Mouse (Mus musculus) left cerebral cortex, postnatal 25 days (tissue): ENCODE results near the gene Rbm4b. TPM values are rescaled to one million over a fixed set of nuclear protein-coding genes. Genes with fewer than 3 reads are reported as not detected.
"Not testable (repeated sequence)": the region's sequence is repeated elsewhere in the genome, so short reads cannot be mapped to it uniquely, and the experiment has no call there.

Source experiments
- DNase-seq, 2 experiments: peaks; one replicate each; pipeline ENCODE4 v3.0.0; 2022; ENCODE audit warnings: low spot score in 2 of 2, mixed read lengths in 1 of 2
- intact Hi-C: fragments of 180-260 bp; cut with DNase I; formaldehyde crosslinking; loops from one replicate; pipeline ENCODE4 v1.15.1; 2025
- total RNA-seq, 2 experiments: library from RNA; stranded (reverse); gene quantifications; 2 replicates each; pipeline ENCODE4 v1.2.3; 2021

The Rbm4b gene
- total RNA-seq, 2 experiments from 2014 or later: 16.5 to 18.9 TPM

DNA sequence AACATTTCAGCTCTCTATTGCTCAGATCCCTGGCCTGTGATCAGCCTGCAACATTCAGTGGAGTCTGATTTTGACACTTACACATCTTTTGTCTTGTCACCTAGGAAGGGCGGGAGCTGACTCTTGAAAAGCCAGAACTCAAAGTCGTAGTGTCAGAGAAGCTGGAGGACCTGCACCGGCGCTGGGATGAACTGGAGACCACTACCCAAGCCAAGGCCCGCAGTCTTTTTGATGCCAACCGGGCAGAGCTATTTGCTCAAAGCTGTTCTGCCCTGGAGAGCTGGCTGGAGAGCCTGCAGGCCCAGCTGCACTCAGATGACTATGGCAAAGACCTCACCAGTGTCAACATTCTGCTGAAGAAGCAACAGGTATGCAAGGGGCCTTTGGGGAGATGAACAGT is 14.1 kb upstream of the Rbm4b start:
- intact Hi-C loops: loop anchor here (2.0 to 5.0 kb wide), 2 partner anchors 97 to 245 kb away; partner anchors contain the start of gene 2010003K11Rik
- no peak for DNase-seq

DNA sequence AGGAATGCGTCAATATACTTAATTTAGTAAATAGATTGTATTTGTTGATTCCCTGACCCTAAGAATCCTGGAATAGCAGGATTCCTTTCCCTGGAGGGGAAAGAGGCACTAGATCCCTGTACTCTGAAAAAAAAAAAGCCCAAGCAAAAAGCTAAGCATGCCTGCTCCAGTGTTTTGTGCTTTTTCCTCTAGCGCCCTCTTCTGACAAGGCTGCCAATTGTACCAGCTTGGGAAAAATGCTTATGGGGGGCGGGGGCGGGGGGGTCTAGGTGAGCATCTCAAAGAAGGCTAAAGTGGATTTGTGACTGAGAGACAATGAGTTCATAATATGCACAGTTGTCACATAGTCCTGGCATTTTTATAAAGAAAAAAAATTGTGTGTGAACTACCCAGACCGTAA is 12.8 kb upstream of the Rbm4b start:
- no peak for DNase-seq
- intact Hi-C loops: loop anchor here (1.0 to 5.0 kb wide), 3 partner anchors 99 to 246 kb away; partner anchors contain the start of gene 2010003K11Rik

DNA sequence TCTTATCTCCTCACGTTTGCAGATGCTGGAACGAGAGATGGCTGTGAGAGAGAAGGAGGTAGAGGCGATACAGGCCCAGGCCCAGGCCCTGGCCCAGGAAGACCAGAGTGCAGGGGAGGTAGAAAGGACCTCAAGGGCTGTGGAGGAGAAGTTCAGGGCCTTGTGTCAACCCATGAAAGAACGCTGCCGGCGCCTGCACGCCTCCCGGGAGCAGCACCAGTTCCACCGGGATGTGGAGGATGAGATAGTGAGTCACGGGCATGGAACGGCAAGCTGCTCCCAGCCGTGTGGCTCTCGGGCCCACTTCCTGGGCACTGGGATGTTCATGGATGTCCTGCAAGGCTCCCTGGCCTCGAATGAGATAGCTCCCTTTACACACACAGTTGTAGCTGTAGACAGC is 12.3 kb upstream of the Rbm4b start:
- no peak for DNase-seq
- intact Hi-C loops: loop anchor here (5.0 kb wide), 1 partner anchor 247 kb away; the partner anchor contains the start of gene 2010003K11Rik

DNA sequence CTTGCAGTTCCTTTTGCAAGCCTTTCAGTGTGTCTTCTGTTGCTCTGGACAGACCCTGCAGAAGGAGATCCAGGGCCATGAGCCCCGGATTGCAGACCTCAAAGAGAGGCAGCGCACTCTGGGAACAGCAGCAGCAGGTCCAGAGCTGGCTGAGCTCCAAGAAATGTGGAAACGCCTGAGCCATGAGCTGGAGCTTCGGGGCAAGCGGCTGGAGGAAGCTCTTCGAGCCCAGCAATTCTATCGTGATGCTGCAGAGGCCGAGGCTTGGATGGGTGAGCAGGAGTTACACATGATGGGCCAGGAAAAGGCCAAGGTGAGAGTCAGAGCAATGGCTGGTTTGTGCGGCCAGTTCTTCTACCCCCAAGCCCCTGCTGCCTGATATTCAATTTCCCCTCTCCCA is 11.2 kb upstream of the Rbm4b start:
- intact Hi-C loops: no loop called here
- no peak for DNase-seq

DNA sequence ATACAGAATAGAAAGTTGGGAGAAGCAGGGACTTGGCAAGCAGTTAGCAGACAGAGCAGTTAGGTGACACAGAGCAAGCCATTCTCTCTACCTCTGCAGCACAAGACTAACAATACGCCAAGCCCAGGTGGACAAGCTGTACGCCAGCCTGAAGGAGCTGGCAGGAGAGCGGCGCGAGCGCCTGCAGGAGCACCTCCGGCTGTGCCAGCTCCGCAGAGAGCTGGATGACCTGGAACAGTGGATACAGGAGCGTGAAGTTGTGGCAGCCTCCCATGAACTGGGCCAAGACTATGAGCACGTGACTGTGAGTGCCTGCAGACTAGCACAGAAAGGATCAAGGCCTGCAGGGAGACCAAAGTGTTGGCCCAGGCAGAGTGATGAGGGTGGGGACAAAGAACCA is 10.6 kb upstream of the Rbm4b start:
- DNase-seq: no peak
- intact Hi-C loops: no loop called here

DNA sequence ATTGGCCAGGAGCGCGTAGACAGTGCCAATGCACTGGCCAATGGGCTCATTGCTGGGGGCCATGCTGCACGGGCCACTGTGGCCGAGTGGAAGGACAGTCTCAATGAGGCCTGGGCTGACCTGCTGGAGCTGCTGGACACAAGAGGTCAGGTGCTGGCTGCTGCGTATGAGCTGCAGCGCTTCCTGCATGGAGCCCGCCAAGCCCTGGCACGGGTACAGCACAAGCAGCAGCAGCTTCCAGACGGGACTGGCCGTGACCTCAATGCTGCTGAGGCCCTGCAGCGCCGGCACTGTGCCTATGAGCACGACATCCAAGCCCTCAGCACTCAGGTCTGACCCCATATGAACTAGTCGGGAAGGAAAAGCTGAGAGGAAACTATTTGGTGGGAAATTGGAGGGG is 9.7 kb upstream of the Rbm4b start:
- intact Hi-C loops: no loop called here

DNA sequence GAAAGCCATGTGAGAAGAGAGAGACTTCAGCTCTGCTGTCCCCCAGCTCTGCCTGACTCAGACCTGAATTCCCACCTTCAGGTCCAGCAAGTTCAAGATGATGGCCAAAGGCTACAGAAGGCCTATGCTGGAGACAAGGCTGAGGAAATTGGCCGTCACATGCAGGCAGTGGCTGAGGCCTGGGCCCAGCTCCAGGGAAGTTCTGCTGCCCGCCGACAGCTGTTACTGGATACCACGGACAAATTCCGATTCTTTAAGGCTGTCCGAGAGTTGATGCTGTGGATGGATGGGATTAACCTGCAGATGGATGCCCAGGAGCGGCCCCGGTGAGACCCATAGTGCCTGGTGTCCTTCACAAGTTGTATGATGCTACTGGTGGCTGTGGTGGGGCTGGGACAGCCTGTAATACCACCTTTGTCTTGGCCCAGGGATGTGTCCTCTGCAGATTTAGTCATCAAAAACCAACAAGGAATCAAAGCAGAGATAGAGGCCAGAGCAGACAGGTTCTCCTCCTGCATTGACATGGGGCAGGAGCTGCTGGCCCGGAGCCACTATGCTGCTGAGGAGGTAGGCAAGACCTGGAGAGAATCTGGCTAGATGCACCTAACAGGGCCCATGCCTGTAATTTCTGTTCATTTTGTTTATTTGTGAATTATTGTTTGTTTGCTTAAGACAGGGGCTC is 8.5 kb upstream of the Rbm4b start:
- intact Hi-C loops: no loop called here
- no peak for DNase-seq

More for the DNA sequence above, 9.7 kb upstream of the Rbm4b start:
- DNase-seq: no peak

DNA sequence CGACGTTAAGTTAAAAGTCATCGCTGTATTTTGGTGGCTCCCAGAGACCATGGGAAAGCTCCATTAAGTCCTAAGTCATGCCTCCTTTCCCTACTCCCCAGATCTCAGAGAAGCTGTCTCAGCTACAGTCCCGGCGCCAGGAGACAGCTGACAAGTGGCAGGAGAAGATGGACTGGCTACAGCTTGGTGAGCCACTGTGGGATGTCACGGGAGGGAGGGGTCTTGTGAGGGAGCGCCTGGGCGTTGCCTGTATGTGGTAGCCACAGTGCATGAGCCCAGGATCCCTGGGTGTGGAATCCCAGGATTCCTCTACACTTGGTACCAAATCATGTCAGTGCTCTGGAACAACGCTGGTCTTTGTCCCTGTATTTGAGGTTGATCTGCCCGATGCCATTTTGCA is 7.8 kb upstream of the Rbm4b start:
- DNase-seq: no peak
- intact Hi-C loops: no loop called here

DNA sequence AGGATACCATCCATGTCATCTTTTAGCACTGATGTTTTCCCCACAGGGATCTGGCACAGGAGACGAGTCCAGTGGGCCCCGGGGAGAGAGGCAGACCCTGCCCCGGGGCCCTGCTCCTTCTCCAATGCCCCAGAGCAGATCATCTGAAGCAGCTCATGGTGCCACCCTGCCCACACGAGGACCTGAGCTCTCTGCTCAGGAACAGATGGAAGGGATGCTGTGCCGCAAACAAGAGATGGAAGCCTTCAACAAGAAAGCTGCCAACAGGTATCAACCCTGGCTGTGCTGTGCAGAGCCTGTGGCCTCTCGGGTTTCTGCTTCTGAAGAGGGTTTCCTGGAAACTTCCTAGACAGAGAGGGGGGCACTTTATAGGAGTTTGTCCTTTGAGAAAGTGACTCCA is 6.3 kb upstream of the Rbm4b start:
- intact Hi-C loops: no loop called here

DNA sequence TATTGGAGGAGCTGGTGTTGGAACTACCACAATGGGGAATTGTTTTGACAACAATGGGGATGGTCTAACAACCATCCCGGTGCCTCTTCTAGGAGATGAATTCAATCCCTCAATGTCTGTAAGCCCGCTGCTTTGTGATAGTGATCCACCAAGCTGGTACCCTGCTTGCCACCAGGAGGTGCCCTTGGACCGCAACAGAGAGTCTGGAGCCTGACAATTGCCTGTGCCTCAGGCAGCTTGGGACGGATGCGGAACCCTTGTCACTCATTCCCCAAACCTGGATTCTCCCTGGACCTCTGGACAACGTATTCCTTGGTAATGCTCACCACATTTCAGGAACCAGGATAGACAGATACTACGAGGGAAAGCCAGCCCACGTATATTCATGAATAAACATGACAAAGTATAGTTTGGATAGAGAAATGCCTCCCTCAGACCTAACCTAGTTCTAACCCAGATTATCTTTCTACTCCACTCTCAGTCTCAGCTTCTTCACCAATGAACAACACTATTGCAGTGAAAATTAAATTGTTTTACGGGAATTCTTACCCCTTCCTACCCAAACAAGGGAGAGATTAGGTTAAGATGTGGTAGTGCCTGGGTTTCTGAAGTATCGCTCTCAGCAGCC is 618 bp upstream of the Rbm4b start:
- intact Hi-C loops: loop anchor here (1.0 to 2.0 kb wide), 3 partner anchors 56 to 151 kb away; partner anchors contain the start of genes Bbs1, Gm21992 and Rbm14
- peak; percentile 87 to 94 for DNase-seq

More for the DNA sequence above, 6.3 kb upstream of the Rbm4b start:
- no peak for DNase-seq

DNA sequence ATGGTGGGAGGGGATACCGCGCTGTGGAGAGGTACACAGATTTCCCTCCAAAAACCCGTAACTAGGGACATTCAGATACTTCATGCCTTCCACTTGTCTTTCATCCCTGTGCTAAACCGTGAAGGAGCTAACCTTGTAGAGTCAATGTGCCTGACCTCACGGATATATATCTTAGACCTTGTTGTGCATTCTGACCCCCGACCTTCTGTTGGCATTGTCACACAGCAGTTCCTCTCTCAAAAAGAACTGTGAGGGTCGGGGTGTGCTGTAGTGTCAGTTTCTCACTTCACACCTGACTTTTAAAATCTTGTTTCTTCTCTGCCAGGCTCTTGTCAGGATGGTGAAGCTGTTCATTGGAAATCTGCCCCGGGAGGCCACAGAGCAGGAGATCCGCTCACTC is 624 bp downstream of the Rbm4b start:
- intact Hi-C loops: loop anchor here (1.0 to 2.0 kb wide), 3 partner anchors 54 to 149 kb away; partner anchors contain the start of genes Bbs1, Gm21992 and Rbm14
- DNase-seq: no peak

DNA sequence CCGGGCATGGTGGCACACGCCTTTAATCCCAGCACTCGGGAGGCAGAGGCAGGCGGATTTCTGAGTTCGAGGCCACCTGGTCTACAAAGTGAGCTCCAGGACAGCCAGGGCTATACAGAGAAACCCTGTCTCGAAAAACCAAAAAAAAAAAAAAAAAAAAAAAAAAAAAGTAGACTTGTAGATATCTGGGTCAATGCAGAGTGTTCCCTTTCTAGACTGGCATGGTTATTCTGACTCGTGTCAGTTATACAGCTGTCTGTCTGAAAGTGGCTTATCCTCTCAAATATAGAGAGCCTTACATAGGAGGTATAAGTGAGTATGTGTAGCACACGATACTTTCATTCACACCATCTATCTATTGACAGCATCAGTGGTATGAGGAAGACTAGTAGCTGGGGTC is 4.2 kb downstream of the Rbm4b start:
- DNase-seq, intact Hi-C loops: not testable (repeated sequence)

DNA sequence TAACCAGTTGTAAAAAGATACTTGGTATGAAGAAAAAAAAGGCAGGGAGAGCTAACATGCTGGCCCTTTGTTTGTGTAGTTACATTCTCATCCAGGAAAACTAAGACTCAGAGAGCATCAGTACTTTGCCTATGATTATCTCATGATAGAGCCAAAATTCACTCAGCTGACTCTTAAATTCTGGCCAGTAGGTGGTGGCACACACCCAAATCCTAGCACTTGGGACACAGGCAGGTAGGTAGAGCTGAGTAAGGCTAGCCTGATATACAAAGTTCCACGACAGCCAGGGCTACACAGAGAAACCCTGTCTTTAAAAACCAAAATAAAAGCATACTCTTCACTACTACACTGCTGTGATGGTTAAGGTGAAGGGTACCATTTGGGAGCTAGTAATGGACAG is 6.6 kb downstream of the Rbm4b start:
- no peak for DNase-seq
- intact Hi-C loops: no loop called here

DNA sequence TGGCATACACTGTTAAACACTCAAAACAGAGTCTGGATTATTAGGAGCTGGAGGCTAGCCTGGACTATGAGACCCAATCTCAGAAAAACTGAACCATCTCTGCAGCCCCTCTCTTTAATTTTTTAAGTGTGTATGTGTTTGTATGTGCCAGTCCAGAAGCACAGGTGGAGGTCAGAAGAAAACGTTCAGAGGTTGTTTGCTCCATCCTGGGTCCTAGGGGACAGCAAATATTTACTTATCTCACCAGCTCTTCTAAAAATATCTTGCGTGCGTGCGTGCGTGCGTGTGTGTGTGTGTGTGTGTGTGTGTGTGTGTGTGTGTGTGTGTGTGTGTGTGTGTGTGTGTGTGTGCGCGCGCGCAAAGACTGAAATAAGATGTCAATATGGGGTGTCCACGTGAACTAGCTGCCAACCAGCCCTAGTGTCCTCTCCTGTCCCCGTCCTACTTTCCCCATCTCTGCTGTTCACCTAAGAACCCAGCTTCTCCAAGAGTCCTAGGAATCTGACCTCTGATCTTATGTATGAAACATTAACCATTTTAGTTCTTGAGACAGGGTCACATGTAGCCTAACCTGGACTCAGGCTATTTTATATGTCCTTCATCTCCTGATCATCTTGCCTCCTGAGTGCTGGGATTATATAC is 11.3 kb downstream of the Rbm4b start:
- intact Hi-C loops: no loop called here
- no peak for DNase-seq

DNA sequence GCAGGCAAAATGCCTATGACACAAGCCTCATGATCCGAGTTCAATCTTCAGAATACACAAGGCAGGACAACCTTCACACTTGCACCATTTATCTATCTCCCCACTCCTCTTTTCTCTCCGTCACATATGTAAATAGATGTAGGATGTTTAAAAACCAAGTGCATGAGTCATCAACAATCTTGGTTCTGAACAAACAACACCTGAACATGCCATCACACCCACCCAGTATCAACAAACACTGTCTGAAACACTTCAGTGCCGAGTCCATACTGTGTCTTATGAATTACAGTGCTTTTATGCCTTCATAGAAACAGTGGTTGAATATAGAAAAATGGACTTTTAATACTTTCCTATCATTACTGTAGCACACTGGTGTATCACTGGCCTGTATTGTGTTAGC is 16.5 kb downstream of the Rbm4b start:
- intact Hi-C loops: no loop called here
- no peak for DNase-seq

DNA sequence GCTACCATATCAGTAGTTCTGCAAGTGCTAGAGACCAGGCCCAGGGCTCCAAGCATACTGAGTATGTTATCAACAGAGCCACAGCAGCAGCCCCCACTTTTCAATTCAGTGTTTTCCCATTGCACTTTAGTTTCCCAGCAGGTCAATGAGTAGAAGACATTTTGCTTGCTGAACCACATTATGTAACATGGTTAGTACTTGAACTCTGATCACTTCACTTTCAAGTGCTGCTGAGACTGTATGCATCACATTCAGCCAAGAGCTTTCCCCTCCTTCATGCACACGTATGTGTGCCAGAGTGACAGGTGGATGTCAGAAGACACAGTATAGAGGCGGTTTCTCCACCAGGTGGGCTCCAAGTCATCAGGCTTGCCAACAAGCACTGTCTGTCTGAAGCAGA is 26.6 kb downstream of the Rbm4b start:
- intact Hi-C loops: no loop called here

DNA sequence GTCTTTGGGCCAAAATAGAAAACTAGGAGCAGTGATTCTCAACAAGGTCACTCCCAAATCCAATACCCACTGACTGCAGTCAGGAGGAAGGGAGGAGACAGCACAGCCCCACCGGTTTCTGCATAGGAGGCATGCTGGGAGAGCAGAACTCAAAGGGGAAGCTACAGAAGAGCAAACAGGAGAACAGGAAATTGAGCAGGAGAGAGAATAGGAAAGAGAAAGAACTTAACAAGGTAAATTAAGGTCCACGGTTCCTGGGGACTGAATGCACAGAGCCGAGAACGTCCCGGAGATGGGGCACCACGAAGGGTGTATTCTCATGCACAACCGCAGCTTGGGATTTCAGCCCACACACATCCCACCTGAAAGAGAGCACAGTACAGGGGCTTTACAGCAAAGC is 28.9 kb downstream of the Rbm4b start:
- intact Hi-C loops: no loop called here
- DNase-seq: no peak

More for the DNA sequence above, 26.6 kb downstream of the Rbm4b start:
- no peak for DNase-seq

DNA sequence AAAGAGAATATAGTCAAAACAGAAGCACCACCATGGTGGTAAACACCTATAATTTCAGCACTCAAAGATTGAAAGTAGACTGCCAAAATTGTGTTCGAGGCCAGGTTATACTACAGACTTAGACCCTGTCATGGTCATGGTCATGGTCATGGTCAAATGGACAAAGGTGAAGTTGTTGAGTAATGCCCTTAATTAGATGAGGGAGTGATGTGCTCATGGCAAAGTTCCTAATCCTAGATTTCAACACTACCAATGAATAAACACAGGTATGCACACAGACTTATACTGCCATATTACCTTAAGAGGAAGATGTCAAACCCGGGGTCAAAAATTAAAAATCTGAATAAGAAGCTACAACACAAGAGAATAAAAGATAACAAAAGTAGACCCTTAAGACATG is 30.0 kb downstream of the Rbm4b start:
- intact Hi-C loops: no loop called here

DNA sequence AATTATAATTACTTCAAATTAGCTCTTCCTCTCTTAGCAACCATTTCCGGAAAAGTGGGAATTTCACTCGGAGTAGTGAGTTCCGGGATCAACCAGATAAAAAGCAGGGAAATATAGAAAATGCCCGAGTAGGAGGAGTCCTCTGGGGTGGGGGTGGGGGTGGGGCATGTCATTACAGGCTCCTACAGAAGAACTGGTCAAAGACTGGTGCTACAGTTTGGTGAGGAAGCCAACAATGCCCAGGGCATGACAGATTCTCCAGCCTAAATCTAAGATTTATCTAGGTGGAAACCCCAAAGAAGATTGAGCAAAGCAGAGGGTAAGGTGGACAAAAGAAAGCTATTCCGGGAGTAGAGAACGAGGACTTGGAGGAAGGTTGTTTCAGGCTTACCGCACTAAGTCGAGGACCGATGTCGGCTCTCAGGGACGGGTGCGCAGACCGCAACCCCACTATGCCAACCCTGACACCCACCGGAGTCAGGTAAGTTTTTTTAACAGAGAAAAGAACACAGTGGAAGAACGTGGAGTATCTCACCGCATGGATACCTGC is 37.1 kb downstream of the Rbm4b start:
- no peak for DNase-seq
- intact Hi-C loops: no loop called here

More for the DNA sequence above, 30.0 kb downstream of the Rbm4b start:
- no peak for DNase-seq

DNA sequence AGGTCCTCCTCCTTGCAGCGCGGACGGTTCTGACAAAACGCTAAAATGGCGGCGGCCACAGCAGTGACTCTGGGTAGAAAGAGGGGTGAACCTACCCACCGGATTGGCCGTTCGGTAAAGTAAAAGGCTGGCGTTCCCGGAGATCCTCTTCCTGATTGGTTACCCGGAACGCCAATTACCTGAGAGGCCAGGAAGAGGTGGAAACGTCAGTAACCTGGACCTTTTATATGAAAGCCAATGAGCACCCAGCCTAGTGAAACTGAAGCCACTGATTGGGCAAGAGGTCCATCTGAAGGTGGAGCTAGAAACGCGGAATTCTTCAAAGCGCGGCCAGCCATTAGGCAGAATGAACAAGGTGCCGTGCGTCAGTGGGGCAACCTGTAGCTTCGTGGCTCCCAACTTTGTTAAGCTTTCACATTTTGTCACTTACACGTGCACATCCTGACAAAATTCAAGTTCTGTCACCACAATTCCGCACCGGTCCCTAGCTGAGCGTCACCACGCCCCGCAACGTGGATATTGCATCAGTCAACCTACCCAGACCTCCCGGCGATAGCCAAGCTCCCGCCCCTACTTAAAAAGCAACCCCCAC is 37.6 kb downstream of the Rbm4b start, which contains the start of gene Rbm4:
Gene Rbm4 (minus strand): TSS at position 71 of the 592 bp plus-strand sequence.
- intact Hi-C loops: no loop called here
- peak; percentile 98 to 100 for DNase-seq
